Mouse (Mus musculus): ENCODE data around the gene 1700011L22Rik. TPM values are rescaled to one million over a fixed set of nuclear protein-coding genes. Genes with fewer than 3 reads are reported as not detected.
A peak's percentile ranks its signal among the peaks of the same experiment; 100 is the strongest.

The 1700011L22Rik gene
- polyA plus RNA-seq (2012; fragmentation: generic; extraction: Trizol) = not detected

GRCm38 (mm10) chr8:79248470-79248869 is at the start of gene 1700011L22Rik:
TSS of gene 1700011L22Rik (minus strand) at chr8:79248570.
- H3K4me2 ChIP-seq (ENCODE audit: low read depth) = no peak within 1 kb of the TSS
- no peaks in the 10 kb centered on the region for H3K36me3 ChIP-seq (ENCODE audit: control insufficient read depth, insufficient read depth)
- TF ChIP-seq REST (IDR thresholded peaks at IDR 0.05; ENCODE audit: insufficient read depth, insufficient read length) (no peak), TCF3 (IDR thresholded peaks at IDR 0.05; ENCODE audit: insufficient read length, low read depth) (no peak), POLR2AphosphoS2 (IDR thresholded peaks at IDR 0.05; ENCODE audit: insufficient read length, low read depth) (no peak), CEBPB (IDR thresholded peaks at IDR 0.05; ENCODE audit: insufficient read depth, poor library complexity, severe bottlenecking) (no peak), MYOD1 (IDR thresholded peaks at IDR 0.05; ENCODE audit: control insufficient read depth in 1 of 3, insufficient read length in 2 of 3, low read depth in 2 of 3) (no peak), SRF (IDR thresholded peaks at IDR 0.05; ENCODE audit: control insufficient read depth, insufficient read length, low read depth) (no peak), MYOG (IDR thresholded peaks at IDR 0.05; ENCODE audit: control insufficient read depth in 1 of 3, insufficient read depth in 1 of 3, insufficient read length in 2 of 3, low read depth in 2 of 3) (no peak), TCF12 (IDR thresholded peaks at IDR 0.05; ENCODE audit: insufficient read depth, poor library complexity, severe bottlenecking) (no peak), POLR2A (IDR thresholded peaks at IDR 0.05; ENCODE audit: insufficient read length, low read depth) (no peak), MAX (IDR thresholded peaks at IDR 0.05; ENCODE audit: low read depth) (no peak), USF1 (IDR thresholded peaks at IDR 0.05; ENCODE audit: low read depth) (no peak), E2F4 (IDR thresholded peaks at IDR 0.05; ENCODE audit: insufficient read depth) (no peak)
- no peak within 1 kb of the TSS for H3K4me3 ChIP-seq
- no peaks in the 10 kb centered on the region for H3K79me2 ChIP-seq (ENCODE audit: control insufficient read depth, insufficient read depth)
- H3ac ChIP-seq (ENCODE audit: control insufficient read depth, insufficient read length) = no peak within 1 kb of the TSS
- H3K27me3 ChIP-seq (ENCODE audit: control insufficient read depth, insufficient read depth, insufficient read length) = no peaks in the 10 kb centered on the region

DNA sequence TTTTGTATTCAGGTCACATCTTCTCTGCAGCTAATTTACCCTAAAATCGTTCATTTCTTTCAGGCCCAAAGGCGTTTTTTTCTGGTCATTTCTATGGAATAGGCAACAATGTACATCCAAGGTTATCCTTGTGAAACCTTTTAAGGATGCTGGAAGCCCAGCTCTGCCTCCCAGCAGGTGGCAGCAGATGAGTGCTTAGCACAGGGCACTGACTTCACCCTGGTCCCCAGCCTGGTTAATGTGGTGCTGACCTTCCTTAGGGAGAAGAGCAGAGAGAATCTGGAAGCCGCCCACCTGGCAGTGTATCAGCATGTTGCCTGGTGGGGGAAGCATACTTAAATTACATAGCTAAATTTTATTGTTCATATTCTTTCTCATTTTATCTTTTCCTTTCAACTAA is 49.4 kb upstream of the 1700011L22Rik start:
- H3ac ChIP-seq (ENCODE audit: control insufficient read depth, insufficient read length) = no peak overlapping the region
- no peaks in the 10 kb centered on the region for H3K36me3 ChIP-seq (ENCODE audit: control insufficient read depth, insufficient read depth)
- H3K27me3 ChIP-seq (ENCODE audit: control insufficient read depth, insufficient read depth, insufficient read length) = no peaks in the 10 kb centered on the region
- TF ChIP-seq MAX (IDR thresholded peaks at IDR 0.05; ENCODE audit: low read depth) (no peak), MYOG (IDR thresholded peaks at IDR 0.05; ENCODE audit: control insufficient read depth in 1 of 3, insufficient read depth in 1 of 3, insufficient read length in 2 of 3, low read depth in 2 of 3) (no peak), REST (IDR thresholded peaks at IDR 0.05; ENCODE audit: insufficient read depth, insufficient read length) (no peak), SRF (IDR thresholded peaks at IDR 0.05; ENCODE audit: control insufficient read depth, insufficient read length, low read depth) (no peak), POLR2A (IDR thresholded peaks at IDR 0.05; ENCODE audit: insufficient read length, low read depth) (no peak), E2F4 (IDR thresholded peaks at IDR 0.05; ENCODE audit: insufficient read depth) (no peak), POLR2AphosphoS2 (IDR thresholded peaks at IDR 0.05; ENCODE audit: insufficient read length, low read depth) (no peak), TCF12 (IDR thresholded peaks at IDR 0.05; ENCODE audit: insufficient read depth, poor library complexity, severe bottlenecking) (no peak), MYOD1 (IDR thresholded peaks at IDR 0.05; ENCODE audit: control insufficient read depth in 1 of 3, insufficient read length in 2 of 3, low read depth in 2 of 3) (no peak), USF1 (IDR thresholded peaks at IDR 0.05; ENCODE audit: low read depth) (no peak), CEBPB (IDR thresholded peaks at IDR 0.05; ENCODE audit: insufficient read depth, poor library complexity, severe bottlenecking) (no peak), TCF3 (IDR thresholded peaks at IDR 0.05; ENCODE audit: insufficient read length, low read depth) (no peak)
- no peaks in the 10 kb centered on the region for H3K79me2 ChIP-seq (ENCODE audit: control insufficient read depth, insufficient read depth)
- H3K4me2 ChIP-seq (ENCODE audit: low read depth) = no peak overlapping the region
- no peak overlapping the region for H3K4me3 ChIP-seq

- peaks cover 9% of the 10 kb centered on the region for H3K79me2 ChIP-seq (ENCODE audit: control insufficient read depth, insufficient read depth)
- no peaks in the 10 kb centered on the region for H3K27me3 ChIP-seq (ENCODE audit: control insufficient read depth, insufficient read depth, insufficient read length)
- H3ac ChIP-seq (ENCODE audit: control insufficient read depth, insufficient read length) = peak overlapping the region; percentile 17
- no peaks in the 10 kb centered on the region for H3K36me3 ChIP-seq (ENCODE audit: control insufficient read depth, insufficient read depth)
- TF ChIP-seq MAX (IDR thresholded peaks at IDR 0.05; ENCODE audit: low read depth) (no peak), MYOD1 (IDR thresholded peaks at IDR 0.05; ENCODE audit: control insufficient read depth in 1 of 3, insufficient read length in 2 of 3, low read depth in 2 of 3) (no peak), SRF (IDR thresholded peaks at IDR 0.05; ENCODE audit: control insufficient read depth, insufficient read length, low read depth) (no peak), USF1 (IDR thresholded peaks at IDR 0.05; ENCODE audit: low read depth) (no peak), MYOG (IDR thresholded peaks at IDR 0.05; ENCODE audit: control insufficient read depth in 1 of 3, insufficient read depth in 1 of 3, insufficient read length in 2 of 3, low read depth in 2 of 3) (no peak), REST (IDR thresholded peaks at IDR 0.05; ENCODE audit: insufficient read depth, insufficient read length) (no peak), E2F4 (IDR thresholded peaks at IDR 0.05; ENCODE audit: insufficient read depth) (no peak), TCF3 (IDR thresholded peaks at IDR 0.05; ENCODE audit: insufficient read length, low read depth) (no peak), POLR2A (IDR thresholded peaks at IDR 0.05; ENCODE audit: insufficient read length, low read depth) (no peak)
- peak overlapping the region; percentile 93 for H3K4me2 ChIP-seq (ENCODE audit: low read depth)
- peak overlapping the region; percentile 52 for H3K4me3 ChIP-seq
Observed at GRCm38 (mm10) chr8:79295276-79296105, 47.1 kb upstream of the 1700011L22Rik start.

DNA sequence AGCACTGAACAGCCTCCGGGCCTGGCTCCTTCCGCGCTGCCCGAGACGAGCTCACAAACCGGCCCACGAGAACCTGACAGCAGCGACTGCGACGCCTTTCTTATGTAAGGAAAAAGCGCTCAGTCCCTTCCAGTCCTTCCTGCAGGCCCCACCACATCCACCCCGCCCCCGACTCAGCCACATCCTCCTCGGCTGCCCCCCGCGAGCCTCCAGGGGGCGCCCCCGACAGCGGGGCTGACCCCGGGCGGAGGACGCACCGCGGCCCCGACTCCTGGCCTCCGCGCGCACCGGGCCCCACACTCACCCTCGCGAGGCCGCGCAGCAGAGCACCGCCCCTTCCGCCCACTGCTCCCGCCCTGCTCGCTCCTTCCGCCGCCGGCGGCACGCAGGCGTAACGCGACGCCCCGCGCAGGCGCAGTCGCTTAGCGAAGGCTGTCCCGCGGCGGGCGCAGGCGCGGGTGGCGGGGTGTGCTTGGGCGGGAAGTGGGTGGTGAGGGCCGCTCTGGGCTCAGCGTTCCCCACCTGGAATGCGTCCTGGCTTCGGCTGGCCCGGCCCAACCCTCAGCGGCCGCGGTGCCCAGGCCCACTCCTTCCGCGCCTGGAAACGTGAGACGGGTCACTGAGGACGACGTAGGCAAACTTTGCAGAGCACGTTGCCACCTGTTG is 46.4 kb upstream of the 1700011L22Rik start, which contains the start of gene Mmaa:
Gene Mmaa, minus strand, starts transcription at position 328 of the 666 bp plus-strand sequence.
- H3K79me2 ChIP-seq (ENCODE audit: control insufficient read depth, insufficient read depth) = peaks cover 9% of the 10 kb centered on the region
- TF ChIP-seq MYOG (IDR thresholded peaks at IDR 0.05; ENCODE audit: control insufficient read depth in 1 of 3, insufficient read depth in 1 of 3, insufficient read length in 2 of 3, low read depth in 2 of 3) = peak in 1 of 3 experiments; percentile 31
- no peak for TF ChIP-seq MAX (IDR thresholded peaks at IDR 0.05; ENCODE audit: low read depth)
- TF ChIP-seq USF1 (IDR thresholded peaks at IDR 0.05; ENCODE audit: low read depth) = no peak
- peak; percentile 96 for TF ChIP-seq POLR2A (IDR thresholded peaks at IDR 0.05; ENCODE audit: insufficient read length, low read depth)
- peak; percentile 98 for TF ChIP-seq POLR2AphosphoS2 (IDR thresholded peaks at IDR 0.05; ENCODE audit: insufficient read length, low read depth)
- no peak for TF ChIP-seq CEBPB (IDR thresholded peaks at IDR 0.05; ENCODE audit: insufficient read depth, poor library complexity, severe bottlenecking)
- TF ChIP-seq E2F4 (IDR thresholded peaks at IDR 0.05; ENCODE audit: insufficient read depth) = peak; percentile 31
- TF ChIP-seq TCF12 (IDR thresholded peaks at IDR 0.05; ENCODE audit: insufficient read depth, poor library complexity, severe bottlenecking) = no peak
- TF ChIP-seq REST (IDR thresholded peaks at IDR 0.05; ENCODE audit: insufficient read depth, insufficient read length) = peak; percentile 2
- TF ChIP-seq MYOD1 (IDR thresholded peaks at IDR 0.05; ENCODE audit: control insufficient read depth in 1 of 3, insufficient read length in 2 of 3, low read depth in 2 of 3) = peak in 2 of 3 experiments; percentile 50 to 58
- no peak for TF ChIP-seq SRF (IDR thresholded peaks at IDR 0.05; ENCODE audit: control insufficient read depth, insufficient read length, low read depth)
- no peak for TF ChIP-seq TCF3 (IDR thresholded peaks at IDR 0.05; ENCODE audit: insufficient read length, low read depth)

More for the DNA sequence above, 46.4 kb upstream of the 1700011L22Rik start, which contains the start of gene Mmaa:
- H3K27me3 ChIP-seq (ENCODE audit: control insufficient read depth, insufficient read depth, insufficient read length) = no peaks in the 10 kb centered on the region
- peak within 1 kb of the TSS; percentile 17 for H3ac ChIP-seq (ENCODE audit: control insufficient read depth, insufficient read length)
- H3K36me3 ChIP-seq (ENCODE audit: control insufficient read depth, insufficient read depth) = no peaks in the 10 kb centered on the region
- peak within 1 kb of the TSS; percentile 52 for H3K4me3 ChIP-seq
- peak within 1 kb of the TSS; percentile 93 for H3K4me2 ChIP-seq (ENCODE audit: low read depth)

Data from myocyte (in vitro differentiated cells).